Mouse (Mus musculus) c-Kit-positive CD71-positive TER-119-positive erythroid progenitor cells, embryonic 14.5 days (primary cell): ENCODE measurements around the gene Gm11983.
"Not testable (repeated sequence)": the region's sequence is repeated elsewhere in the genome, so short reads cannot be mapped to it uniquely, and the experiment has no call there.

Source experiments
- DNase-seq: peaks from one replicate; pipeline ENCODE4 v3.0.0-alpha.2; 2013; ENCODE audit warnings: low spot score

The Gm11983 gene

GRCm38 (mm10) chr11:6837554-6837953, at the start of gene Gm11983:
Gene Gm11983 (minus strand): TSS chr11:6837654.
- DNase-seq = no peak

- DNase-seq = not testable (repeated sequence)
Measured at GRCm38 (mm10) chr11:6883045-6883444, 45.6 kb upstream of the Gm11983 start.

- peak; percentile 10 for DNase-seq
Measured at GRCm38 (mm10) chr11:6881614-6882013, 44.2 kb upstream of the Gm11983 start.

GRCm38 (mm10) chr11:6877740-6878139, 40.3 kb upstream of the Gm11983 start:
- no peak for DNase-seq

GRCm38 (mm10) chr11:6870947-6871346, 33.5 kb upstream of the Gm11983 start:
- no peak for DNase-seq

- no peak for DNase-seq
Measured at GRCm38 (mm10) chr11:6865536-6865935, 28.1 kb upstream of the Gm11983 start.

GRCm38 (mm10) chr11:6862185-6862584, 24.7 kb upstream of the Gm11983 start:
- DNase-seq = no peak

- no peak for DNase-seq
Measured at GRCm38 (mm10) chr11:6859898-6860858, 22.7 kb upstream of the Gm11983 start.

- DNase-seq = no peak
Measured at GRCm38 (mm10) chr11:6859096-6859495, 21.6 kb upstream of the Gm11983 start.

- DNase-seq = no peak
Measured at GRCm38 (mm10) chr11:6855942-6856341, 18.5 kb upstream of the Gm11983 start.

GRCm38 (mm10) chr11:6853366-6853765, 15.9 kb upstream of the Gm11983 start:
- not testable (repeated sequence) for DNase-seq

GRCm38 (mm10) chr11:6843831-6844230, 6.4 kb upstream of the Gm11983 start:
- DNase-seq = no peak

- DNase-seq = no peak
Measured at GRCm38 (mm10) chr11:6842160-6842559, 4.7 kb upstream of the Gm11983 start.

- no peak for DNase-seq
Measured at GRCm38 (mm10) chr11:6840775-6841174, 3.3 kb upstream of the Gm11983 start.

- DNase-seq = no peak
Measured at GRCm38 (mm10) chr11:6834636-6835035, 2.8 kb downstream of the Gm11983 start.

- DNase-seq = no peak
Measured at GRCm38 (mm10) chr11:6833731-6834130, 3.7 kb downstream of the Gm11983 start.

- DNase-seq = no peak
Measured at GRCm38 (mm10) chr11:6831931-6832330, 5.5 kb downstream of the Gm11983 start.

- no peak for DNase-seq
Measured at GRCm38 (mm10) chr11:6828196-6828595, 9.3 kb downstream of the Gm11983 start.

GRCm38 (mm10) chr11:6826157-6826556, 11.3 kb downstream of the Gm11983 start:
- no peak for DNase-seq

- no peak for DNase-seq
Measured at GRCm38 (mm10) chr11:6823176-6823575, 14.3 kb downstream of the Gm11983 start.

- DNase-seq = no peak
Measured at GRCm38 (mm10) chr11:6814486-6814885, 23.0 kb downstream of the Gm11983 start.

GRCm38 (mm10) chr11:6802879-6803278, 34.6 kb downstream of the Gm11983 start:
- not testable (repeated sequence) for DNase-seq

GRCm38 (mm10) chr11:6790690-6791089, 46.8 kb downstream of the Gm11983 start:
- DNase-seq = no peak
